Mouse (Mus musculus) ES-Bruce4 (cell line): ENCODE results near the gene Vps50. TPM values are rescaled to one million over a fixed set of nuclear protein-coding genes. Genes with fewer than 3 reads are reported as not detected.
"Not testable (repeated sequence)": the region's sequence is repeated elsewhere in the genome, so short reads cannot be mapped to it uniquely, and the experiment has no call there.

ENCODE experiments used
- H3K27ac ChIP-seq: 2 replicates; pipeline ENCODE4 v1.5.1; 2012; ENCODE audit warnings: low read length, inconsistent platforms; ENCODE audit not compliant: insufficient read depth
- H3K27me3 ChIP-seq: 2 replicates; pipeline ENCODE4 v1.6.1; 2012; ENCODE audit warnings: mild to moderate bottlenecking, low read length, inconsistent platforms; ENCODE audit not compliant: control insufficient read depth, poor library complexity, insufficient read depth, severe bottlenecking
- H3K36me3 ChIP-seq: 2 replicates; pipeline ENCODE4 v1.6.1; 2012; ENCODE audit warnings: inconsistent platforms, mild to moderate bottlenecking, low read length, moderate library complexity; ENCODE audit not compliant: control insufficient read depth, poor library complexity, insufficient read depth, severe bottlenecking
- H3K4me1 ChIP-seq: one replicate; pipeline ENCODE4 v1.8.1; 2011; ENCODE audit warnings: low read length; ENCODE audit not compliant: control insufficient read depth, insufficient read depth
- H3K4me3 ChIP-seq: 2 replicates; pipeline ENCODE4 v1.5.1; 2011; ENCODE audit warnings: low read depth, mild to moderate bottlenecking, low read length
- H3K9ac ChIP-seq: 2 replicates; pipeline ENCODE4 v1.6.1; 2012; ENCODE audit warnings: low read depth, mild to moderate bottlenecking, inconsistent platforms; ENCODE audit not compliant: poor library complexity, severe bottlenecking
- H3K9me3 ChIP-seq: replicated peaks from 2 replicates; pipeline ENCODE4 v1.6.1; 2012; ENCODE audit warnings: mild to moderate bottlenecking, low read length, inconsistent platforms; ENCODE audit not compliant: control insufficient read depth, poor library complexity, insufficient read depth, severe bottlenecking
- CTCF ChIP-seq: IDR thresholded peaks from one replicate; pipeline ENCODE4 v1.8.1; 2011; ENCODE audit warnings: low read depth, low read length
- EP300 ChIP-seq: IDR thresholded peaks from 2 replicates; pipeline ENCODE4 v1.6.1; 2011; ENCODE audit warnings: low read depth, low read length; ENCODE audit not compliant: insufficient read depth
- POLR2A ChIP-seq: IDR thresholded peaks from one replicate; pipeline ENCODE4 v1.8.1; 2011; ENCODE audit warnings: low read length; ENCODE audit not compliant: insufficient read depth
- polyA plus RNA-seq: library from polyadenylated mRNA; stranded (reverse); fragments of >200 nt; gene quantifications from 2 replicates; pipeline ENCODE4 v1.2.4, GENCODE M21; 2011; ENCODE audit warnings: low read depth; ENCODE audit not compliant: missing spikeins, insufficient read depth, insufficient read length

Gene Vps50
- polyA plus RNA-seq, 1 experiment = 29.1 TPM

- Histone ChIP-seq H3K27ac (no peak overlapping the region), H3K9ac (no peak overlapping the region), H3K4me1 (no peaks in the 10 kb centered on the region), H3K9me3 (no peaks in the 10 kb centered on the region), H3K4me3 (no peak overlapping the region), H3K36me3 (no peaks in the 10 kb centered on the region), H3K27me3 (no peaks in the 10 kb centered on the region)
- TF ChIP-seq POLR2A = no peak
These were observed 3.9 kb upstream of the Vps50 start for GRCm38 (mm10) chr6:3494285-3494684.

- no peaks in the 10 kb centered on the region for H3K4me1 ChIP-seq
- no peaks in the 10 kb centered on the region for H3K27me3 ChIP-seq
- TF ChIP-seq POLR2A (no peak), CTCF (peak; percentile 22)
- no peak overlapping the region for H3K9ac ChIP-seq
- H3K9me3 ChIP-seq = no peaks in the 10 kb centered on the region
- no peaks in the 10 kb centered on the region for H3K36me3 ChIP-seq
- no peak overlapping the region for H3K4me3 ChIP-seq
- no peak overlapping the region for H3K27ac ChIP-seq
These were observed 2.0 kb upstream of the Vps50 start for GRCm38 (mm10) chr6:3496210-3496609.

DNA sequence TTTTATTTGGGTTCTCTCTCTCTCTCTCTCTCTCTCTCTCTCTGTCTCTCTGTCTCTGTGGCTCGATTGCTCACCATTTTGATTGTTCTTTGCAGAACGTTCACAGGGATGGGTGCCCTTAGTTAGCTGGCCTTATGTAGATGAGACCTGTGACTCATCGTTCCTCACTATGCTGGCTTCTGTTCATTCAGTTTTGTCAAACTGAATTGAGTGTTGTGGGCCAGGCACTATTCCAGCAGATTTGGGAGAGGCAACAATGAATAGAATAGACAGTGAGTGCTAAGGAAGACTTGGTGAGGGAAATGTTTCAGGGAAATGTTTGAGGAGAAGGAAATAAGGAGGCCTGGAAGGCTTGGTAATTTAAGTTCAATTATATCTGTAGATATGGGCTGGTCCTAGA, 2.1 kb downstream of the Vps50 start:
- no peak for TF ChIP-seq POLR2A
- no peak for TF ChIP-seq EP300
- TF ChIP-seq CTCF = no peak
- no peak overlapping the region for H3K4me3 ChIP-seq

DNA sequence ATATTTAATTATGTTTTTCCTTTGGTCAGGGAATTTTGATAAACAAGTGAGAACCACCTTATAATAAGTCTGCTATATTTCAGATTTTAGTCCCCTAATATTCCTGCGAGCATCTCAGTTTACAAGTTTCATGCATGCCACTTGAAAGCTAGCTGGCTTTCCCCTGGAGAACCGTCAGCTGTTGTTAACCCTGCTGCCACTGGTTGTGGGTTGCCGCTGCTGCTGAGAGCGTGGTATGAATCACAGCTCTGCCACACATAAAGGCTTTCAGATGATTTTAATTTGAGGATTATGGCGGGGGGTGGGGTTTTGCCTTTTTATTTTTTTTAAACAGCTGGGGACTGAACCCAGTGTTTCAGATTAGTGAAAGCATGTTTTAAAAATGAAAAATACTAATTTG, 7.1 kb downstream of the Vps50 start:
- H3K36me3 ChIP-seq = no peaks in the 10 kb centered on the region; the same call in 1 of the 2 replicates
- H3K4me1 ChIP-seq = no peaks in the 10 kb centered on the region
- no peak overlapping the region for H3K4me3 ChIP-seq
- no peak overlapping the region for H3K27ac ChIP-seq
- no peaks in the 10 kb centered on the region for H3K27me3 ChIP-seq
- no peak overlapping the region for H3K9ac ChIP-seq
- H3K9me3 ChIP-seq = no peaks in the 10 kb centered on the region
- TF ChIP-seq EP300 (no peak), CTCF (no peak), POLR2A (no peak)

More for the DNA sequence above, 2.1 kb downstream of the Vps50 start:
- Histone ChIP-seq H3K27me3 (no peaks in the 10 kb centered on the region), H3K9ac (no peak overlapping the region), H3K4me1 (no peaks in the 10 kb centered on the region), H3K36me3 (no peaks in the 10 kb centered on the region), H3K27ac (no peak overlapping the region), H3K9me3 (no peaks in the 10 kb centered on the region)

DNA sequence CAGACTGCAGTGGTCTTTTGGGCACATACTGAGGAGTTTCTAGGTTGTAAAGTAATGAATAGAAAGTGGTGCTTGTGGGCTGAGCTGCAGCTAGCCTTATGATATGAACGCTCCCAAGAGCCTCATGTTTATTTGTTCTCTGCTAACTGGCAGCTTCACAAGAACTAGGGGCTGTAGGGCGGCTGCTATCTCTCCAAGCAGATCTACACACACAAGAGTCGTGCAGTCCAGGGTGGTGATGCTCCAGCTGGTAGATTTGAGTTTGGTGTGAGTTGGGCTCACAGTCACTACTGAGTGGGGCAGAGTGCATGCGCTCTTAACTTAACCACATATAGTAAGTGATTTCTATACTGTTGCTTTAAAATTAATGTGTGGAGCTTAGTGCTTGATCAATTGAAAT, 8.9 kb downstream of the Vps50 start:
- no peak overlapping the region for H3K9ac ChIP-seq
- H3K27me3 ChIP-seq = no peaks in the 10 kb centered on the region
- no peak overlapping the region for H3K27ac ChIP-seq
- no peak for TF ChIP-seq CTCF
- TF ChIP-seq POLR2A = no peak
- no peak for TF ChIP-seq EP300
- no peaks in the 10 kb centered on the region for H3K9me3 ChIP-seq
- no peak overlapping the region for H3K4me3 ChIP-seq
- no peaks in the 10 kb centered on the region; the same call in 1 of the 2 replicates for H3K36me3 ChIP-seq
- no peaks in the 10 kb centered on the region for H3K4me1 ChIP-seq

DNA sequence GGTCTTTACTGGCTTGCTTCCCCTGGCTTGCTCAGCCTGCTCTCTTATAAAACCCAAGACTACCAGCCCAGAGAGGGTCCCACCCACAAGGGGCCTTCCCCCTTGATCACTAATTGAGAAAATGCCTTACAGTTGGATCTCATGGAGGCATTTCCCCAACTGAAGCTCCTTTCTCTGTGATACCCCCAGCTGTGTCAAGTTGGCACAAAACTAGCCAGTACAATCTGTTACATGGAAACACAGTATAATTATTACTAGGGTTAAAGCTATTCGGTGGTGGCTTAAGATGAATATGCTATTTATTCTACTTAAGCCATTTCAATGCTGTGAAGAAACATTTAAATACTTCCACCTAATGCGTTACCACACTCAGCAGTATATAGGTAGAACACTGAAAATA, 10.0 kb downstream of the Vps50 start:
- not testable (repeated sequence) for H3K9me3 ChIP-seq, H3K4me1 ChIP-seq, H3K9ac ChIP-seq, H3K27ac ChIP-seq, H3K36me3 ChIP-seq, H3K4me3 ChIP-seq, H3K27me3 ChIP-seq

- Histone ChIP-seq H3K4me1 (no peaks in the 10 kb centered on the region), H3K27me3 (no peaks in the 10 kb centered on the region), H3K9me3 (no peaks in the 10 kb centered on the region), H3K9ac (no peak overlapping the region), H3K36me3 (no peaks in the 10 kb centered on the region; the same call in 1 of the 2 replicates), H3K27ac (no peak overlapping the region), H3K4me3 (no peak overlapping the region)
- TF ChIP-seq EP300 (no peak), CTCF (peak; percentile 13), POLR2A (no peak)
These were observed 11.6 kb downstream of the Vps50 start for GRCm38 (mm10) chr6:3509782-3510181.
